Mouse (Mus musculus): Measurements from ENCODE around the gene Srr. TPM values are rescaled to one million over a fixed set of nuclear protein-coding genes. Genes with fewer than 3 reads are reported as not detected.

Gene Srr
- polyA plus RNA-seq, 1 experiment from 2014 or later: 19.2 TPM

- Histone ChIP-seq H3K9me3 (replicated peaks; ENCODE audit: control insufficient read depth, low read length) (no peaks in the 10 kb centered on the region), H3K9ac (ENCODE audit: low read depth, low read length) (no peak overlapping the region), H3K4me2 (peak overlapping the region; percentile 49), H3K27me3 (ENCODE audit: control insufficient read depth, insufficient read depth, low read length) (no peaks in the 10 kb centered on the region), H3K27ac (ENCODE audit: low read depth, low read length) (no peak overlapping the region), H3K4me1 (ENCODE audit: control insufficient read depth, insufficient read depth, low read length) (peaks cover 27% of the 10 kb centered on the region), H3K4me3 (ENCODE audit: low read depth, low read length) (no peak overlapping the region), H3K36me3 (ENCODE audit: control insufficient read depth, insufficient read depth, low read length) (no peaks in the 10 kb centered on the region)
- no peak for ATAC-seq (replicated peaks; ENCODE audit: insufficient number of reproducible peaks, low FRiP score, low TSS enrichment)
- 3% methylated on average over 9 of the region's 9 CpGs for WGBS (ENCODE audit: insufficient replicate concordance)
Observed at GRCm38 (mm10) chr11:74876801-74877200, 48.9 kb downstream of the Srr start.

GRCm38 (mm10) chr11:74874630-74875029, 51.1 kb downstream of the Srr start:
- Histone ChIP-seq H3K4me3 (ENCODE audit: low read depth, low read length) (no peak overlapping the region), H3K4me2 (no peak overlapping the region), H3K9ac (ENCODE audit: low read depth, low read length) (no peak overlapping the region), H3K4me1 (ENCODE audit: control insufficient read depth, insufficient read depth, low read length) (peaks cover 28% of the 10 kb centered on the region), H3K9me3 (replicated peaks; ENCODE audit: control insufficient read depth, low read length) (no peaks in the 10 kb centered on the region), H3K27ac (ENCODE audit: low read depth, low read length) (no peak overlapping the region), H3K36me3 (ENCODE audit: control insufficient read depth, insufficient read depth, low read length) (no peaks in the 10 kb centered on the region), H3K27me3 (ENCODE audit: control insufficient read depth, insufficient read depth, low read length) (no peaks in the 10 kb centered on the region)
- 0 out of 2 replicates have a peak, but pooled peaks have one; percentile 20 for ATAC-seq (replicated peaks; ENCODE audit: insufficient number of reproducible peaks, low FRiP score, low TSS enrichment)
- whole genome bisulfite sequencing (ENCODE audit: insufficient replicate concordance): 49% methylated on average over 3 of the region's 3 CpGs

GRCm38 (mm10) chr11:74870991-74871622, 54.6 kb downstream of the Srr start:
- no peaks in the 10 kb centered on the region for H3K27me3 ChIP-seq (ENCODE audit: control insufficient read depth, insufficient read depth, low read length)
- H3K4me2 ChIP-seq: no peak overlapping the region
- 40% methylated on average over 12 of the region's 12 CpGs for WGBS (ENCODE audit: insufficient replicate concordance)
- H3K27ac ChIP-seq (ENCODE audit: low read depth, low read length): no peak overlapping the region
- no peak overlapping the region for H3K4me3 ChIP-seq (ENCODE audit: low read depth, low read length)
- ATAC-seq (replicated peaks; ENCODE audit: insufficient number of reproducible peaks, low FRiP score, low TSS enrichment): no peak
- peaks cover 2% of the 10 kb centered on the region; the same call in 1 of the 2 replicates for H3K36me3 ChIP-seq (ENCODE audit: control insufficient read depth, insufficient read depth, low read length)
- H3K9me3 ChIP-seq (replicated peaks; ENCODE audit: control insufficient read depth, low read length): no peaks in the 10 kb centered on the region
- H3K9ac ChIP-seq (ENCODE audit: low read depth, low read length): no peak overlapping the region
- peaks cover 19% of the 10 kb centered on the region for H3K4me1 ChIP-seq (ENCODE audit: control insufficient read depth, insufficient read depth, low read length)

- Histone ChIP-seq H3K9ac (ENCODE audit: low read depth, low read length) (no peak overlapping the region), H3K36me3 (ENCODE audit: control insufficient read depth, insufficient read depth, low read length) (peaks cover 2% of the 10 kb centered on the region; the same call in 1 of the 2 replicates), H3K4me2 (no peak overlapping the region), H3K4me3 (ENCODE audit: low read depth, low read length) (no peak overlapping the region), H3K4me1 (ENCODE audit: control insufficient read depth, insufficient read depth, low read length) (peaks cover 19% of the 10 kb centered on the region), H3K9me3 (replicated peaks; ENCODE audit: control insufficient read depth, low read length) (no peaks in the 10 kb centered on the region), H3K27me3 (ENCODE audit: control insufficient read depth, insufficient read depth, low read length) (no peaks in the 10 kb centered on the region), H3K27ac (ENCODE audit: low read depth, low read length) (no peak overlapping the region)
- 64% methylated on average over 4 of the region's 4 CpGs for WGBS (ENCODE audit: insufficient replicate concordance)
- no peak for ATAC-seq (replicated peaks; ENCODE audit: insufficient number of reproducible peaks, low FRiP score, low TSS enrichment)
Observed at GRCm38 (mm10) chr11:74870544-74870943, 55.2 kb downstream of the Srr start.

GRCm38 (mm10) chr11:74869603-74870002, 56.1 kb downstream of the Srr start:
- Histone ChIP-seq H3K27ac (ENCODE audit: low read depth, low read length) (no peak overlapping the region), H3K36me3 (ENCODE audit: control insufficient read depth, insufficient read depth, low read length) (peaks cover 2% of the 10 kb centered on the region; the same call in 1 of the 2 replicates), H3K9me3 (replicated peaks; ENCODE audit: control insufficient read depth, low read length) (no peaks in the 10 kb centered on the region), H3K27me3 (ENCODE audit: control insufficient read depth, insufficient read depth, low read length) (no peaks in the 10 kb centered on the region), H3K4me3 (ENCODE audit: low read depth, low read length) (no peak overlapping the region), H3K4me2 (no peak overlapping the region), H3K4me1 (ENCODE audit: control insufficient read depth, insufficient read depth, low read length) (peaks cover 10% of the 10 kb centered on the region; the same call in 1 of the 2 replicates), H3K9ac (ENCODE audit: low read depth, low read length) (no peak overlapping the region)
- ATAC-seq (replicated peaks; ENCODE audit: insufficient number of reproducible peaks, low FRiP score, low TSS enrichment): no peak
- WGBS (ENCODE audit: insufficient replicate concordance): 86% methylated on average over 6 of the region's 6 CpGs

- peaks cover 14% of the 10 kb centered on the region; the same call in 1 of the 2 replicates for H3K4me1 ChIP-seq (ENCODE audit: control insufficient read depth, insufficient read depth, low read length)
- no peak overlapping the region for H3K27ac ChIP-seq (ENCODE audit: low read depth, low read length)
- no peak overlapping the region for H3K4me3 ChIP-seq (ENCODE audit: low read depth, low read length)
- no peak overlapping the region for H3K4me2 ChIP-seq
- no peaks in the 10 kb centered on the region for H3K27me3 ChIP-seq (ENCODE audit: control insufficient read depth, insufficient read depth, low read length)
- 79% methylated on average over 13 of the region's 13 CpGs for WGBS (ENCODE audit: insufficient replicate concordance)
- ATAC-seq (replicated peaks; ENCODE audit: insufficient number of reproducible peaks, low FRiP score, low TSS enrichment): no peak
- H3K9ac ChIP-seq (ENCODE audit: low read depth, low read length): no peak overlapping the region
- no peaks in the 10 kb centered on the region for H3K9me3 ChIP-seq (replicated peaks; ENCODE audit: control insufficient read depth, low read length)
- peaks cover 2% of the 10 kb centered on the region; the same call in 1 of the 2 replicates for H3K36me3 ChIP-seq (ENCODE audit: control insufficient read depth, insufficient read depth, low read length)
Observed at GRCm38 (mm10) chr11:74868046-74868760, 57.5 kb downstream of the Srr start.

GRCm38 (mm10) chr11:74867181-74867580, 58.6 kb downstream of the Srr start:
- Histone ChIP-seq H3K4me3 (ENCODE audit: low read depth, low read length) (no peak overlapping the region), H3K27ac (ENCODE audit: low read depth, low read length) (no peak overlapping the region)

GRCm38 (mm10) chr11:74866640-74867039, 59.1 kb downstream of the Srr start:
- Histone ChIP-seq H3K4me3 (ENCODE audit: low read depth, low read length) (no peak overlapping the region), H3K36me3 (ENCODE audit: control insufficient read depth, insufficient read depth, low read length) (peaks cover 2% of the 10 kb centered on the region; the same call in 1 of the 2 replicates), H3K27me3 (ENCODE audit: control insufficient read depth, insufficient read depth, low read length) (no peaks in the 10 kb centered on the region), H3K27ac (ENCODE audit: low read depth, low read length) (no peak overlapping the region), H3K4me1 (ENCODE audit: control insufficient read depth, insufficient read depth, low read length) (peaks cover 10% of the 10 kb centered on the region; the same call in 1 of the 2 replicates), H3K4me2 (no peak overlapping the region), H3K9ac (ENCODE audit: low read depth, low read length) (no peak overlapping the region), H3K9me3 (replicated peaks; ENCODE audit: control insufficient read depth, low read length) (no peaks in the 10 kb centered on the region)
- WGBS (ENCODE audit: insufficient replicate concordance): 72% methylated on average over 4 of the region's 4 CpGs
- ATAC-seq (replicated peaks; ENCODE audit: insufficient number of reproducible peaks, low FRiP score, low TSS enrichment): no peak

More at GRCm38 (mm10) chr11:74867181-74867580, 58.6 kb downstream of the Srr start:
- Histone ChIP-seq H3K36me3 (ENCODE audit: control insufficient read depth, insufficient read depth, low read length) (peaks cover 2% of the 10 kb centered on the region; the same call in 1 of the 2 replicates), H3K4me2 (no peak overlapping the region), H3K9ac (ENCODE audit: low read depth, low read length) (no peak overlapping the region), H3K9me3 (replicated peaks; ENCODE audit: control insufficient read depth, low read length) (no peaks in the 10 kb centered on the region), H3K27me3 (ENCODE audit: control insufficient read depth, insufficient read depth, low read length) (no peaks in the 10 kb centered on the region), H3K4me1 (ENCODE audit: control insufficient read depth, insufficient read depth, low read length) (peaks cover 10% of the 10 kb centered on the region; the same call in 1 of the 2 replicates)
- no peak for ATAC-seq (replicated peaks; ENCODE audit: insufficient number of reproducible peaks, low FRiP score, low TSS enrichment)
- WGBS (ENCODE audit: insufficient replicate concordance): 74% methylated on average over 2 of the region's 2 CpGs
